Mouse (Mus musculus) thymus, postnatal 10 days (tissue): Measurements from ENCODE around the gene Lrmda.

ENCODE experiments used
- DNase-seq, 2 experiments: peaks; one replicate each; pipeline ENCODE4 v3.0.0; 2021; ENCODE audit warnings: low spot score in 2 of 2

The Lrmda gene

GRCm38 (mm10) chr14:22649411-22649911 lies 629.9 kb downstream of the Lrmda start:
- DNase-seq = no peak

- DNase-seq = no peak
These were observed 630.8 kb downstream of the Lrmda start for GRCm38 (mm10) chr14:22649985-22650984.

- no peak for DNase-seq
These were observed 631.8 kb downstream of the Lrmda start for GRCm38 (mm10) chr14:22651131-22651952.

- no peak for DNase-seq
These were observed 643.0 kb downstream of the Lrmda start for GRCm38 (mm10) chr14:22662496-22662895.

GRCm38 (mm10) chr14:22666437-22666836 lies 646.9 kb downstream of the Lrmda start:
- no peak for DNase-seq

GRCm38 (mm10) chr14:22668302-22668701 lies 648.8 kb downstream of the Lrmda start:
- no peak for DNase-seq

- no peak for DNase-seq
These were observed 649.2 kb downstream of the Lrmda start for GRCm38 (mm10) chr14:22668711-22669110.

GRCm38 (mm10) chr14:22673581-22673980 lies 654.1 kb downstream of the Lrmda start:
- no peak for DNase-seq

GRCm38 (mm10) chr14:22679008-22679704 lies 659.6 kb downstream of the Lrmda start:
- no peak for DNase-seq

- DNase-seq = no peak
These were observed 660.5 kb downstream of the Lrmda start for GRCm38 (mm10) chr14:22679705-22680643.

GRCm38 (mm10) chr14:22686886-22687285 lies 667.4 kb downstream of the Lrmda start:
- no peak for DNase-seq

- DNase-seq = no peak
These were observed 668.9 kb downstream of the Lrmda start for GRCm38 (mm10) chr14:22688399-22688798.

GRCm38 (mm10) chr14:22695448-22695847 lies 675.9 kb downstream of the Lrmda start:
- no peak for DNase-seq

GRCm38 (mm10) chr14:22695931-22696365 lies 676.4 kb downstream of the Lrmda start:
- DNase-seq = no peak

- DNase-seq = no peak
These were observed 680.7 kb downstream of the Lrmda start for GRCm38 (mm10) chr14:22700236-22700635.

GRCm38 (mm10) chr14:22700690-22701089 lies 681.2 kb downstream of the Lrmda start:
- no peak for DNase-seq

- no peak for DNase-seq
These were observed 688.6 kb downstream of the Lrmda start for GRCm38 (mm10) chr14:22707958-22708701.

- DNase-seq = no peak
These were observed 690.7 kb downstream of the Lrmda start for GRCm38 (mm10) chr14:22710071-22710661.

- no peak for DNase-seq
These were observed 692.9 kb downstream of the Lrmda start for GRCm38 (mm10) chr14:22712388-22712787.
